Mouse (Mus musculus) CH12.LX (cell line): Measurements from ENCODE around the gene Serpine1. TPM values are rescaled to one million over a fixed set of nuclear protein-coding genes. Genes with fewer than 3 reads are reported as not detected.

ENCODE experiments used
- DNase-seq: peaks from one replicate; pipeline ENCODE4 v3.0.0-alpha.2; 2013; ENCODE audit errors: extremely low read depth
- H3K27ac ChIP-seq: 2 replicates; pipeline ENCODE4 v1.5.1; 2012; ENCODE audit warnings: low read depth, mild to moderate bottlenecking, control low read depth, moderate library complexity; ENCODE audit not compliant: insufficient read depth
- H3K27me3 ChIP-seq: replicated peaks from 2 replicates; pipeline ENCODE3; 2012; ENCODE audit warnings: inconsistent platforms
- H3K36me3 ChIP-seq, 2 experiments: replicated peaks in 1 of 2; 2 replicates each; pipeline versions ENCODE3 to v1.6.1; 2012; ENCODE audit warnings: inconsistent platforms in 1 of 2, low read length in 1 of 2, mild to moderate bottlenecking in 1 of 2, mixed read lengths in 1 of 2, moderate library complexity in 1 of 2; ENCODE audit not compliant: control insufficient read depth in 1 of 2, insufficient read depth in 1 of 2
- H3K4me1 ChIP-seq, 2 experiments: 2 replicates each; pipeline ENCODE4 v1.6.1; 2012; ENCODE audit warnings: inconsistent platforms in 1 of 2, moderate library complexity in 1 of 2; ENCODE audit not compliant: insufficient read depth in 2 of 2, control insufficient read depth in 1 of 2
- H3K4me2 ChIP-seq: 2 replicates; pipeline ENCODE4 v1.6.1; 2012; ENCODE audit warnings: low read depth, mild to moderate bottlenecking, control low read depth; ENCODE audit not compliant: poor library complexity, insufficient read depth, severe bottlenecking
- H3K4me3 ChIP-seq, 3 experiments: fragments of 150-350 bp in 1 of 3; sonication (generic) in 1 of 3; replicated peaks in 1 of 3; 2 replicates each; pipeline versions ENCODE3 to v1.5.1; 2011 to 2012; ENCODE audit warnings: low read depth in 2 of 3, low read length in 2 of 3, mild to moderate bottlenecking in 2 of 3, moderate library complexity in 2 of 3, control low read depth in 1 of 3, improper control_type of control experiment in 1 of 3, inconsistent platforms in 1 of 3, mixed read lengths in 1 of 3; ENCODE audit not compliant: poor library complexity in 1 of 3
- H3K79me2 ChIP-seq: replicated peaks from 2 replicates; pipeline ENCODE4 v1.6.1; 2012; ENCODE audit warnings: mild to moderate bottlenecking, moderate library complexity; ENCODE audit not compliant: control insufficient read depth, poor library complexity, insufficient read depth, severe bottlenecking; ENCODE audit errors: extremely low read depth
- H3K9ac ChIP-seq: 2 replicates; pipeline ENCODE4 v1.6.1; 2012; ENCODE audit warnings: low read depth, mild to moderate bottlenecking, control low read depth, moderate library complexity; ENCODE audit not compliant: insufficient read depth
- H3K9me3 ChIP-seq: replicated peaks from 2 replicates; pipeline ENCODE3; 2012; ENCODE audit warnings: low read length, inconsistent platforms, mixed read lengths
- CHD1 ChIP-seq: IDR thresholded peaks from 2 replicates; pipeline ENCODE4 v1.6.1; 2012; ENCODE audit warnings: low read depth, low read length, improper control_type of control experiment, inconsistent platforms
- CHD2 ChIP-seq: IDR thresholded peaks from 2 replicates; pipeline ENCODE4 v1.6.1; 2011; ENCODE audit warnings: low read length, improper control_type of control experiment
- E2F4 ChIP-seq: IDR thresholded peaks from 2 replicates; pipeline ENCODE4 v1.6.1; 2011; ENCODE audit warnings: low read depth, low read length, improper control_type of control experiment; ENCODE audit not compliant: insufficient replicate concordance
- EP300 ChIP-seq: IDR thresholded peaks from 2 replicates; pipeline ENCODE4 v1.6.1; 2011; ENCODE audit warnings: low read length, improper control_type of control experiment
- ETS1 ChIP-seq: conservative IDR thresholded peaks from 2 replicates; pipeline ENCODE4 v1.6.1; 2012; ENCODE audit warnings: low read depth, mild to moderate bottlenecking, inconsistent platforms, low read length, improper control_type of control experiment, moderate library complexity
- MEF2A ChIP-seq: IDR thresholded peaks from 2 replicates; pipeline ENCODE4 v1.6.1; 2014; ENCODE audit warnings: low read depth, mild to moderate bottlenecking, inconsistent platforms, low read length, improper control_type of control experiment, borderline replicate concordance
- PAX5 ChIP-seq: IDR thresholded peaks from 2 replicates; pipeline ENCODE4 v1.6.1; 2012; ENCODE audit warnings: low read length, inconsistent platforms, mixed read lengths
- POLR2A ChIP-seq: IDR thresholded peaks from 2 replicates; pipeline ENCODE4 v1.6.1; 2011; ENCODE audit warnings: low read depth, mild to moderate bottlenecking, improper control_type of control experiment, low read length
- POLR2AphosphoS2 ChIP-seq: IDR thresholded peaks from 2 replicates; pipeline ENCODE4 v1.6.1; 2011; ENCODE audit warnings: low read depth, low read length, improper control_type of control experiment
- RAD21 ChIP-seq: IDR thresholded peaks from 2 replicates; pipeline ENCODE4 v1.6.1; 2011; ENCODE audit warnings: low read depth, mild to moderate bottlenecking, low read length, improper control_type of control experiment, moderate library complexity
- SIN3A ChIP-seq: IDR thresholded peaks from 2 replicates; pipeline ENCODE4 v1.6.1; 2012; ENCODE audit warnings: low read length, improper control_type of control experiment, inconsistent platforms
- SMC3 ChIP-seq: IDR thresholded peaks from 2 replicates; pipeline ENCODE4 v1.6.1; 2011; ENCODE audit warnings: low read depth, low read length, improper control_type of control experiment
- TBP ChIP-seq: conservative IDR thresholded peaks from 2 replicates; pipeline ENCODE4 v1.6.1; 2011; ENCODE audit warnings: low read depth, low read length, improper control_type of control experiment
- ZKSCAN1 ChIP-seq: IDR thresholded peaks from 2 replicates; pipeline ENCODE4 v1.6.1; 2012; ENCODE audit warnings: low read depth, inconsistent platforms, low read length, improper control_type of control experiment, borderline replicate concordance
- ZMIZ1 ChIP-seq: IDR thresholded peaks from 2 replicates; pipeline ENCODE4 v1.6.1; 2012; ENCODE audit warnings: low read depth, mild to moderate bottlenecking, inconsistent platforms, low read length, improper control_type of control experiment
- ZNF384 ChIP-seq: IDR thresholded peaks from 2 replicates; pipeline ENCODE4 v1.6.1; 2012; ENCODE audit warnings: low read depth, low read length, improper control_type of control experiment, inconsistent platforms
- dilution Hi-C: fragments of 300-500 bp; cut with MboI; formaldehyde crosslinking; loops from 2 replicates; pipeline ENCODE4 v1.14.3; 2020; ENCODE audit warnings: low sequenced_read_pairs; ENCODE audit not compliant: extremely low pct_unique_long_range_greater_than_20kb, extremely low pct_ligation_motif_present
- in situ Hi-C: fragments of 300-500 bp; cut with MboI; formaldehyde crosslinking; loops from 3 replicates; pipeline ENCODE4 v1.14.3; 2019; ENCODE audit warnings: low sequenced_read_pairs, low pct_ligation_motif_present, low pct_unique_long_range_greater_than_20kb, mixed read lengths
- polyA plus RNA-seq: library from polyadenylated mRNA; unstranded; fragments of >175 nt; gene quantifications from 2 replicates; pipeline ENCODE4 v1.2.1, GENCODE M21; 2012; ENCODE audit warnings: low read depth; ENCODE audit not compliant: insufficient read length
- total RNA-seq, 2 experiments: library from RNA; depleted of rRNA; stranded (reverse); fragments of 300-350 nt in 1 of 2; fragments of >200 nt in 1 of 2; gene quantifications; 2 replicates each; pipeline ENCODE4 v1.2.3; 2012 to 2014

Gene Serpine1
- total and polyA plus RNA-seq, 3 experiments, result 0.51 to 1.8 (median 0.61) TPM

GRCm38 (mm10) chr5:137096037-137096436 lies 24.0 kb upstream of the Serpine1 start:
- Histone ChIP-seq H3K36me3 (no peaks in the 10 kb centered on the region), H3K9ac (no peak overlapping the region), H3K27me3 (no peaks in the 10 kb centered on the region), H3K4me1 (peaks cover 0 to 11% of the 10 kb centered on the region in 2 experiments; a peak in 2 of 4 replicates), H3K4me2 (no peak overlapping the region), H3K79me2 (no peaks in the 10 kb centered on the region), H3K9me3 (peaks cover 8% of the 10 kb centered on the region), H3K4me3 (no peak overlapping the region), H3K27ac (no peak overlapping the region)
- DNase-seq, result no peak
- dilution Hi-C loops, result no loop called here
- no peak for TF ChIP-seq MEF2A
- TF ChIP-seq ZKSCAN1, result no peak
- no peak for TF ChIP-seq ZNF384
- no peak for TF ChIP-seq EP300
- no peak for TF ChIP-seq RAD21
- TF ChIP-seq CHD2, result no peak
- TF ChIP-seq ETS1, result no peak
- no peak for TF ChIP-seq E2F4
- no peak for TF ChIP-seq POLR2AphosphoS2
- TF ChIP-seq TBP, result no peak
- no peak for TF ChIP-seq PAX5
- in situ Hi-C loops, result no loop called here

DNA sequence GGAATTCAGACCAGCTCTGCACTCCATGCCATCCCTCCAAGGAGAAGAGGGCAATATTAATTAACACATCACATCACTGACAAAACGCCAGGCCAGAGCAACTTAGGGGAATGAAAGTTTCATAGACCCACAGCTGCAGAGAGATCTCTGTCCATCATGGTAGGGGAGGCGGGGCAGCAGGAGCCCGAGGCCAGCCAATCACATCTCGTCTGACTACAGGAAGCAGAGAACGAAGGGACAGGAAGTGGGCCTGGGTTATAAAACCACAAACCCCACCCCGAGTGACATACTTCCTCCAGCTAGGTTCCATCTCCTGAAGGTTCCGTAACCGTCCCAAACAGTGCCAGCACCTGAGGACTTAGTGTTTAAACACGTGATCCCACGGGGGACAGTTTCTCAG lies 23.1 kb upstream of the Serpine1 start:
- no peak for DNase-seq
- H3K27ac ChIP-seq, result no peak overlapping the region
- dilution Hi-C loops (no loop called here), in situ Hi-C loops (no loop called here)
- no peaks in the 10 kb centered on the region for H3K36me3 ChIP-seq
- peaks cover 0 to 11% of the 10 kb centered on the region in 2 experiments; a peak in 2 of 4 replicates for H3K4me1 ChIP-seq
- H3K79me2 ChIP-seq, result no peaks in the 10 kb centered on the region
- H3K9ac ChIP-seq, result no peak overlapping the region
- H3K27me3 ChIP-seq, result no peaks in the 10 kb centered on the region
- H3K9me3 ChIP-seq, result peaks cover 8% of the 10 kb centered on the region
- TF ChIP-seq POLR2A (no peak), RAD21 (no peak), SMC3 (no peak), ZNF384 (no peak), SIN3A (no peak), ZMIZ1 (no peak), ETS1 (no peak), TBP (no peak), CHD1 (no peak)
- H3K4me3 ChIP-seq, result no peak overlapping the region
- H3K4me2 ChIP-seq, result no peak overlapping the region
